Mouse (Mus musculus): ENCODE measurements at regions not wholly inside any gene's neighbourhood (a gene's known extent, or its start where the extent isn't known, plus 50 kb on each side); places are given as distances from the start of the nearest gene placed in this dataset.

GRCm38 (mm10) chr9:101348771-101349170, 97.2 kb upstream of the Ppp2r3a start:
- DNase-seq = no peak

DNA sequence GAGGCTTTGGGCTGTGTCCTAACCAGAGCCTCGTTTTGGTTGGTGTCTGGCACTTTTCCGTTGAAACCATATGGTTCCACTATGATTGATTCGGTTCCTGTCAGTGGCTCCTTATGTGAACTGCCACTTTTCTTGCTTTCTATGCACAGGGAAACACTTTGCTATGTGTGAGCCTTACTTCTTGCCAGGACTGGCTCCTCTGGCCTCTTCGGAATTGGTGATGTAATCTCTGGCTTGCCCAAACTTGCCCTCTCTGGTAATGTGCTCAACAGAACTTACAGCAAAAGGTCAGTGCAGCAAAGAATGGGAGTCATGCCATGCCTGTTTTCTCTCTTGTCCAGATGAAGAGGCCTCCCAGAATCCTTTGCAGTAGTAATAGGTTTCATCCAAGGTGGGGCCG, 91.3 kb upstream of the Ppp2r3a start:
- DNase-seq = no peak

DNA sequence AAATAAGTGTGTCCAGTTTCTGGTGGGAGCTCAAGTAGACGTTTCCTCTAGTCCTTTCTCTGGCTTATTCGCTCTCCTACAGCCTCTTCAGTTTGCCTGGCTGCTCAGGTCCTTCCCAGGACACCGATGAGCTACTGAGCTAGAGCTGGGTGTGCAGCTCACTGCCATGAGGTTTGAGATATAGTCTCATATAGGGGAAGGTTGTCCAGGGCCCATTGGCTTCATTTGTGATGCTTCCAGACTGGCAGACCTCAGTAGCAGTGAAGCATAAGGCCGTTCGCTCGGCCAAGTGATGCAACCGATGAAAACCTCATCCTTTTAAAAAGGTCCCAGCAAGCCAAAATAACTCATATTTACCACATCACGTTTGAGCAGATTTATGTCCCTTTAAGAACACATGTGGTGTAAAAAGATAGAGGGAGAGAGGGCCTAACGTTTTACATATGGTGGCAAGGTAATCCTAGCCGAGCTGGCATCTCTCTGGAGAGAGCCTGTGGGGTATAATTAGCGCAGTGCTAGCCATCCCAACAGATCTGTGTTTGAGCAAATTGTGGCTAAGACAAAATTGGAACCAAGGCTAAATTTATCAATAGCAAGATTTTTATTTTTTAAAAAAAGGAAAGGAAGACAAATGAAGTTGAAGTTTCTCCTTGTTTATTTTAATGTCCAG, 89.3 kb upstream of the Ppp2r3a start:
- no peak for DNase-seq

- DNase-seq = no peak
Measured at GRCm38 (mm10) chr9:101329032-101329824, 77.6 kb upstream of the Ppp2r3a start.

GRCm38 (mm10) chr9:101326961-101327360, 75.4 kb upstream of the Ppp2r3a start:
- no peak for DNase-seq

DNA sequence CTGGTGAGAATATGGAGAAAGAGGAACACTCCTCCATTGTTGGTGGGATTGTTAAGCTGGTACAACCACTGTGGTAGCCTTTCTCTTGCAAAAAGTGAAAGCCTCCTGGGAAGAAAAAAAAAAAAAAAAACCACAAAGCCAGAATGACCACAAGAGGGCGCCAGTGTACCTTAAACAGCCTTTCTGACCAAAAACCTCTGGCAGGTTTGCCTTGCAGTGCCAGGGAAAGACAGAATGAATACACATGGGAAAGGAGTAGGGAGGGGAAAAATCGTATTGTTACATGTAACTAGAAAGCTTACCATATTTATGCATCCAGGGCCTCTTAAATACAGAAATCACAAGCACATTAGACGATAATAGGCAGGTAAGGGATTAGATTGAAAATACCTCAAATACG, 62.4 kb upstream of the Ppp2r3a start:
- DNase-seq = peak; percentile 78

- DNase-seq = no peak
Measured at GRCm38 (mm10) chr9:101306408-101306935, 54.9 kb upstream of the Ppp2r3a start.

- DNase-seq = no peak
Measured at GRCm38 (mm10) chr9:101305730-101306129, 54.1 kb upstream of the Ppp2r3a start.
